Mouse (Mus musculus): ENCODE measurements at regions not wholly inside any gene's neighbourhood (a gene's known extent, or its start where the extent isn't known, plus 50 kb on each side); places are given as distances from the start of the nearest gene placed in this dataset.

- no peak for DNase-seq (ENCODE audit: low read depth, low spot score)
These were observed 74.0 kb upstream of the Ppara start for GRCm38 (mm10) chr15:85660528-85661392.

- DNase-seq (ENCODE audit: low read depth, low spot score), result no peak
These were observed 73.4 kb upstream of the Ppara start for GRCm38 (mm10) chr15:85661393-85661690.

- DNase-seq (ENCODE audit: low read depth, low spot score), result no peak
These were observed 73.0 kb upstream of the Ppara start for GRCm38 (mm10) chr15:85661771-85662170.

GRCm38 (mm10) chr15:85662271-85662670, 72.5 kb upstream of the Ppara start:
- DNase-seq (ENCODE audit: low read depth, low spot score), result no peak

GRCm38 (mm10) chr15:85662673-85663072, 72.1 kb upstream of the Ppara start:
- DNase-seq (ENCODE audit: low read depth, low spot score), result no peak

GRCm38 (mm10) chr15:85663757-85664431, 70.9 kb upstream of the Ppara start:
- no peak for DNase-seq (ENCODE audit: low read depth, low spot score)

- DNase-seq (ENCODE audit: low read depth, low spot score), result no peak
These were observed 70.4 kb upstream of the Ppara start for GRCm38 (mm10) chr15:85664432-85664828.

- DNase-seq (ENCODE audit: low read depth, low spot score), result no peak
These were observed 69.5 kb upstream of the Ppara start for GRCm38 (mm10) chr15:85665181-85665821.

GRCm38 (mm10) chr15:85666496-85666895, 68.3 kb upstream of the Ppara start:
- no peak for DNase-seq (ENCODE audit: low read depth, low spot score)

GRCm38 (mm10) chr15:85667381-85667791, 67.4 kb upstream of the Ppara start:
- DNase-seq (ENCODE audit: low read depth, low spot score), result no peak

GRCm38 (mm10) chr15:85667906-85668590, 66.7 kb upstream of the Ppara start:
- DNase-seq (ENCODE audit: low read depth, low spot score), result no peak

- DNase-seq (ENCODE audit: low read depth, low spot score), result no peak
These were observed 65.7 kb upstream of the Ppara start for GRCm38 (mm10) chr15:85668871-85669651.

- DNase-seq (ENCODE audit: low read depth, low spot score), result no peak
These were observed 65.1 kb upstream of the Ppara start for GRCm38 (mm10) chr15:85669652-85670175.

- no peak for DNase-seq (ENCODE audit: low read depth, low spot score)
These were observed 64.5 kb upstream of the Ppara start for GRCm38 (mm10) chr15:85670176-85670788.

GRCm38 (mm10) chr15:85670789-85671700, 63.7 kb upstream of the Ppara start:
- DNase-seq (ENCODE audit: low read depth, low spot score), result no peak

GRCm38 (mm10) chr15:85671701-85672191, 63.0 kb upstream of the Ppara start:
- no peak for DNase-seq (ENCODE audit: low read depth, low spot score)

GRCm38 (mm10) chr15:85672376-85672775, 62.4 kb upstream of the Ppara start:
- DNase-seq (ENCODE audit: low read depth, low spot score), result no peak

- no peak for DNase-seq (ENCODE audit: low read depth, low spot score)
These were observed 61.9 kb upstream of the Ppara start for GRCm38 (mm10) chr15:85672931-85673330.

- DNase-seq (ENCODE audit: low read depth, low spot score), result no peak
These were observed 61.3 kb upstream of the Ppara start for GRCm38 (mm10) chr15:85673506-85673905.
